Mouse (Mus musculus): ENCODE results near the gene Abcc5. TPM values are rescaled to one million over a fixed set of nuclear protein-coding genes. Genes with fewer than 3 reads are reported as not detected.
"Not testable (repeated sequence)": the region's sequence is repeated elsewhere in the genome, so short reads cannot be mapped to it uniquely, and the experiment has no call there.

Abcc5 gene
- polyA plus RNA-seq, 1 experiment from 2014 or later, result 54.0 TPM

DNA sequence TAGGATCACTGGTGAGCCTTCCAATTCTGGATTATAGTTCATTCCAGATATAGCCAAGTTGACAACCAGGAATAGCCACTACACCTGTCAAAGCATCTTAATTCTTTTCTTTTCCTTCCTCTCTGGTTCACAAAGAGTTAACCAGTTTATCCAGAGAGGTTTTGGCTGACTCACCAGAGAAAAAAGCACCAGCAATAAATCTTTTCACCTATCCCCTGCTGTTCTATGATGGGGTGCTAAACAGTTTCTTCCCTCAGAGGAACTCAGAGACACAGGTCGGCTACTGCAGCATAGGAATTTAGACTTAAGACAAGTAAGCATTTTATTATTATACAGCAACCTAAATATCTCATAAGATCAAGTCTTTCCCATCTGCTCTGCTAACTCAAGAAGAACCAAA, 29.9 kb upstream of the Abcc5 start:
- no peak overlapping the region for H3K9ac ChIP-seq (ENCODE audit: low read length)
- no peak overlapping the region for H3K4me2 ChIP-seq (ENCODE audit: low read depth, low read length)
- 28% methylated on average over 1 of the region's 1 CpGs for WGBS
- no peak overlapping the region for H3K27ac ChIP-seq (ENCODE audit: low read length)
- ATAC-seq (replicated peaks; ENCODE audit: extremely low read depth, insufficient read depth, low FRiP score), result no peak
- no peaks in the 10 kb centered on the region for H3K4me1 ChIP-seq (ENCODE audit: control insufficient read depth, insufficient read depth, low read length)
- H3K4me3 ChIP-seq (ENCODE audit: low read length), result no peak overlapping the region
- no peaks in the 10 kb centered on the region for H3K9me3 ChIP-seq (replicated peaks; ENCODE audit: control insufficient read depth, low read length)
- no peaks in the 10 kb centered on the region for H3K36me3 ChIP-seq (ENCODE audit: control insufficient read depth, insufficient read depth)
- no peaks in the 10 kb centered on the region for H3K27me3 ChIP-seq (ENCODE audit: control insufficient read depth, insufficient read depth, low read length)

DNA sequence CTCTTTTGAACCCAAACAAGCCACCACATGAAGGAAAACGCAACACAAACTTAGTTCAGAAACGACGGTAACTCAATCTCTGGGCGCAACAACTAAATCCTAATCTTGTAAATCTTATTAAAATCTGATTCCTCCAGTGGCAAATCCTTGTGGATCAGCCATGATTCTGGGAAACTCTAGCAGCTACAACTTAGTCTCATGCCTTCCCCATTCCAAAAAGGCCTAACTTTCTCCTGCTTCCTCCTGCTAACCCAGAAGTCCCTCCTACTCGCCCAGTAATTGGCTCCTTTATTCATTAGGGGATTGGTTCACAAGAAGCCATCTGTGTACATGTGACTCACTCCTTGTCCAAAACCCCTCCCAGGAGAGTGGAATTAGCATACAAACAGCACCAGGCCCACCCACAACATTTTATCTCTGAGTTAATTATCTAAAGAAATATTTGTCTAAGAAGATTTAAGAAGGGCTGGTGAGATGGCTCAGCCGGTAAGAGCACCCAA, 28.0 kb upstream of the Abcc5 start:
- no peak overlapping the region for H3K4me2 ChIP-seq (ENCODE audit: low read depth, low read length)
- ATAC-seq (replicated peaks; ENCODE audit: extremely low read depth, insufficient read depth, low FRiP score), result no peak
- 92% methylated on average over 6 of the region's 6 CpGs for WGBS

DNA sequence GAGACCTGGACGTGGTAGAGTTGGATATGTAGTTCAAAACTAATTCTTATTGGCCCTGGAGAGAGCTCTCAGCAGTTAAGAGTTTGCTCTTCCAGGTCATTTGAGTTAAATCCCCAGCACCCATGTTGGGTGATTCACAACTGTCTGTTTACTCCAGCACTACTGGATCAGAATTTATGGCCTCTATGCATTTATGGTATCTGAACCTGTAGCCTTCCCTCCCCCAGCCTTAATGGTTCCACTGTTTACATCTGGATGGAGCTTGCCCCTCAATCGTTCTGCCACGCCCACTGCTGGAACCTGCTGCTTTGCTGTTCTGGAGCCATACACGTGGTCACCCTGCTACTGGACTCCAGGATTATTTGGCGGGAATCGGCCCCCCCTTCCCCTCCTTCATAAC, 25.6 kb upstream of the Abcc5 start:
- Histone ChIP-seq H3K4me3 (ENCODE audit: low read length) (no peak overlapping the region), H3K4me2 (ENCODE audit: low read depth, low read length) (no peak overlapping the region), H3K9ac (ENCODE audit: low read length) (no peak overlapping the region), H3K36me3 (ENCODE audit: control insufficient read depth, insufficient read depth) (no peaks in the 10 kb centered on the region), H3K27me3 (ENCODE audit: control insufficient read depth, insufficient read depth, low read length) (no peaks in the 10 kb centered on the region), H3K27ac (ENCODE audit: low read length) (no peak overlapping the region), H3K4me1 (ENCODE audit: control insufficient read depth, insufficient read depth, low read length) (no peaks in the 10 kb centered on the region), H3K9me3 (replicated peaks; ENCODE audit: control insufficient read depth, low read length) (no peaks in the 10 kb centered on the region)
- ATAC-seq (replicated peaks; ENCODE audit: extremely low read depth, insufficient read depth, low FRiP score), result no peak
- 73% methylated on average over 6 of the region's 6 CpGs for WGBS

More for the DNA sequence above, 28.0 kb upstream of the Abcc5 start:
- Histone ChIP-seq H3K4me3 (ENCODE audit: low read length) (no peak overlapping the region), H3K36me3 (ENCODE audit: control insufficient read depth, insufficient read depth) (no peaks in the 10 kb centered on the region), H3K27ac (ENCODE audit: low read length) (no peak overlapping the region), H3K9me3 (replicated peaks; ENCODE audit: control insufficient read depth, low read length) (no peaks in the 10 kb centered on the region), H3K9ac (ENCODE audit: low read length) (no peak overlapping the region), H3K4me1 (ENCODE audit: control insufficient read depth, insufficient read depth, low read length) (no peaks in the 10 kb centered on the region), H3K27me3 (ENCODE audit: control insufficient read depth, insufficient read depth, low read length) (no peaks in the 10 kb centered on the region)

- Histone ChIP-seq H3K27ac (ENCODE audit: low read length) (no peak overlapping the region), H3K4me1 (ENCODE audit: control insufficient read depth, insufficient read depth, low read length) (0 out of 2 replicates have a peak, but pooled peaks cover 3% of the 10 kb centered on the region)
These were observed 19.7 kb upstream of the Abcc5 start for GRCm38 (mm10) chr16:20445871-20446270.

GRCm38 (mm10) chr16:20444831-20445388, 18.7 kb upstream of the Abcc5 start:
- no peak for ATAC-seq (replicated peaks; ENCODE audit: extremely low read depth, insufficient read depth, low FRiP score)
- no peaks in the 10 kb centered on the region for H3K36me3 ChIP-seq (ENCODE audit: control insufficient read depth, insufficient read depth)
- H3K9me3 ChIP-seq (replicated peaks; ENCODE audit: control insufficient read depth, low read length), result no peaks in the 10 kb centered on the region
- no peak overlapping the region for H3K9ac ChIP-seq (ENCODE audit: low read length)
- WGBS, result 56% methylated on average over 7 of the region's 7 CpGs
- no peak overlapping the region for H3K4me3 ChIP-seq (ENCODE audit: low read length)
- H3K27ac ChIP-seq (ENCODE audit: low read length), result no peak overlapping the region
- no peaks in the 10 kb centered on the region for H3K27me3 ChIP-seq (ENCODE audit: control insufficient read depth, insufficient read depth, low read length)
- H3K4me1 ChIP-seq (ENCODE audit: control insufficient read depth, insufficient read depth, low read length), result 0 out of 2 replicates have a peak, but pooled peaks cover 3% of the 10 kb centered on the region
- no peak overlapping the region for H3K4me2 ChIP-seq (ENCODE audit: low read depth, low read length)

More at GRCm38 (mm10) chr16:20445871-20446270, 19.7 kb upstream of the Abcc5 start:
- H3K27me3 ChIP-seq (ENCODE audit: control insufficient read depth, insufficient read depth, low read length), result no peaks in the 10 kb centered on the region
- no peaks in the 10 kb centered on the region for H3K9me3 ChIP-seq (replicated peaks; ENCODE audit: control insufficient read depth, low read length)
- no peak for ATAC-seq (replicated peaks; ENCODE audit: extremely low read depth, insufficient read depth, low FRiP score)
- no peaks in the 10 kb centered on the region for H3K36me3 ChIP-seq (ENCODE audit: control insufficient read depth, insufficient read depth)
- no peak overlapping the region for H3K4me3 ChIP-seq (ENCODE audit: low read length)
- H3K9ac ChIP-seq (ENCODE audit: low read length), result no peak overlapping the region
- WGBS, result 73% methylated on average over 1 of the region's 1 CpGs
- H3K4me2 ChIP-seq (ENCODE audit: low read depth, low read length), result no peak overlapping the region

DNA sequence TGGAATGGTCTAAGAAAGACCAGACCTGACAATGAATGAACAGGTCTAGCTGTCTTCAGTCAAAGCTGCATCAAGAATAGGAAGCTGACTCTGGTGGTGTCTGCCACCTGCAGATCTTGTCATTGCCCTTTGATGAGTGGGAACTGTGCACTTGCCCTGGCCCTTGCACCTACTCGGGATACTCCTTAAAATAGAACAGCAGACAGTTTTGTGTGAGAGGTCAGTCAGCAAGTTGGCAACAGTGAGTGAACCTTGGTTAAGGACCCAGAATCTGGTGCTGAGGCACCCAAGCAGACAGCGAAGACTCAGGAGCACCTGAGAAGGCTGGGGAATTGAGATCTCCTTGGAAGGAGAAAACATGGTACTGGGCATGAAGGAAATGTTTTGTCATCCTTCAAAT, 16.7 kb upstream of the Abcc5 start:
- H3K4me2 ChIP-seq (ENCODE audit: low read depth, low read length), result no peak overlapping the region
- H3K27me3 ChIP-seq (ENCODE audit: control insufficient read depth, insufficient read depth, low read length), result no peaks in the 10 kb centered on the region
- no peak overlapping the region for H3K9ac ChIP-seq (ENCODE audit: low read length)
- H3K36me3 ChIP-seq (ENCODE audit: control insufficient read depth, insufficient read depth), result no peaks in the 10 kb centered on the region
- H3K9me3 ChIP-seq (replicated peaks; ENCODE audit: control insufficient read depth, low read length), result no peaks in the 10 kb centered on the region; the same call in 1 of the 2 replicates
- 63% methylated on average over 2 of the region's 2 CpGs for WGBS
- no peak for ATAC-seq (replicated peaks; ENCODE audit: extremely low read depth, insufficient read depth, low FRiP score)
- H3K27ac ChIP-seq (ENCODE audit: low read length), result no peak overlapping the region
- H3K4me1 ChIP-seq (ENCODE audit: control insufficient read depth, insufficient read depth, low read length), result 0 out of 2 replicates have a peak, but pooled peaks cover 3% of the 10 kb centered on the region
- no peak overlapping the region for H3K4me3 ChIP-seq (ENCODE audit: low read length)

GRCm38 (mm10) chr16:20438673-20439415, 12.7 kb upstream of the Abcc5 start:
- H3K27ac ChIP-seq (ENCODE audit: low read length), result no peak overlapping the region
- H3K9ac ChIP-seq (ENCODE audit: low read length), result no peak overlapping the region
- H3K4me3 ChIP-seq (ENCODE audit: low read length), result no peak overlapping the region
- no peaks in the 10 kb centered on the region for H3K36me3 ChIP-seq (ENCODE audit: control insufficient read depth, insufficient read depth)
- H3K4me2 ChIP-seq (ENCODE audit: low read depth, low read length), result no peak overlapping the region
- no peaks in the 10 kb centered on the region for H3K27me3 ChIP-seq (ENCODE audit: control insufficient read depth, insufficient read depth, low read length)
- 0 out of 2 replicates have a peak, but pooled peaks cover 3% of the 10 kb centered on the region for H3K4me1 ChIP-seq (ENCODE audit: control insufficient read depth, insufficient read depth, low read length)
- H3K9me3 ChIP-seq (replicated peaks; ENCODE audit: control insufficient read depth, low read length), result no peaks in the 10 kb centered on the region; the same call in 1 of the 2 replicates
- no peak for ATAC-seq (replicated peaks; ENCODE audit: extremely low read depth, insufficient read depth, low FRiP score)
- 71% methylated on average over 11 of the region's 11 CpGs for WGBS

GRCm38 (mm10) chr16:20438046-20438445, 11.9 kb upstream of the Abcc5 start:
- H3K27me3 ChIP-seq (ENCODE audit: control insufficient read depth, insufficient read depth, low read length); H3K9ac ChIP-seq (ENCODE audit: low read length); H3K36me3 ChIP-seq (ENCODE audit: control insufficient read depth, insufficient read depth); H3K4me2 ChIP-seq (ENCODE audit: low read depth, low read length); ATAC-seq (replicated peaks; ENCODE audit: extremely low read depth, insufficient read depth, low FRiP score); H3K27ac ChIP-seq (ENCODE audit: low read length); H3K4me1 ChIP-seq (ENCODE audit: control insufficient read depth, insufficient read depth, low read length); H3K4me3 ChIP-seq (ENCODE audit: low read length); H3K9me3 ChIP-seq (replicated peaks; ENCODE audit: control insufficient read depth, low read length): not testable (repeated sequence)
- WGBS, result 81% methylated on average over 1 of the region's 1 CpGs

DNA sequence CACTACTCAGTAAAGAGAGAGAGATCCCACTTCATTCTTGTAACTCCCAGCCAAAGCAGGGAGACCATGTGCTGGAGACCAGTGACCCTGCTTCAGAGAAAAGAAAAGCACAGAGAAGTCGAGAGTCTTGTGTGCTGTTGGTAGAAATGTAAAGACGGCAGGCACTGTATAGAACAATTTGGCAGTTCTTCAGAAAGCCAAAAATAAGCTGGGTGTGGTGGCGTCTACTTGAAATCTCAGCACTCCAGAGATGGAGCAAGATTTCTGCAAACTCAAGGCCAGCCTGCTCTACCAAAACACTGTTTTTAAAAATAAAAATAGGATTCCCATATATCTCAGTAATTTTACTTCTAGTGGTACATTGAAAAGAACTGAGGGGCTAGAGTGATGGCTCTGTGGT, 10.1 kb upstream of the Abcc5 start:
- Histone ChIP-seq H3K27me3 (ENCODE audit: control insufficient read depth, insufficient read depth, low read length) (no peaks in the 10 kb centered on the region), H3K36me3 (ENCODE audit: control insufficient read depth, insufficient read depth) (no peaks in the 10 kb centered on the region), H3K27ac (ENCODE audit: low read length) (no peak overlapping the region), H3K4me1 (ENCODE audit: control insufficient read depth, insufficient read depth, low read length) (no peaks in the 10 kb centered on the region), H3K4me3 (ENCODE audit: low read length) (no peak overlapping the region), H3K9me3 (replicated peaks; ENCODE audit: control insufficient read depth, low read length) (no peaks in the 10 kb centered on the region; the same call in 1 of the 2 replicates), H3K4me2 (ENCODE audit: low read depth, low read length) (no peak overlapping the region), H3K9ac (ENCODE audit: low read length) (no peak overlapping the region)
- 74% methylated on average over 3 of the region's 3 CpGs for WGBS
- no peak for ATAC-seq (replicated peaks; ENCODE audit: extremely low read depth, insufficient read depth, low FRiP score)
